Mouse (Mus musculus) CH12.LX (cell line): ENCODE measurements around the gene Smarcd1. TPM values are rescaled to one million over a fixed set of nuclear protein-coding genes. Genes with fewer than 3 reads are reported as not detected.

ENCODE experiments used
- DNase-seq: peaks from one replicate; pipeline ENCODE4 v3.0.0-alpha.2; 2013; ENCODE audit errors: extremely low read depth
- H3K27ac ChIP-seq: 2 replicates; pipeline ENCODE4 v1.5.1; 2012; ENCODE audit warnings: low read depth, mild to moderate bottlenecking, control low read depth, moderate library complexity; ENCODE audit not compliant: insufficient read depth
- H3K27me3 ChIP-seq: replicated peaks from 2 replicates; pipeline ENCODE3; 2012; ENCODE audit warnings: inconsistent platforms
- H3K36me3 ChIP-seq, 2 experiments: replicated peaks in 1 of 2; 2 replicates each; pipeline versions ENCODE3 to v1.6.1; 2012; ENCODE audit warnings: inconsistent platforms in 1 of 2, low read length in 1 of 2, mild to moderate bottlenecking in 1 of 2, mixed read lengths in 1 of 2, moderate library complexity in 1 of 2; ENCODE audit not compliant: control insufficient read depth in 1 of 2, insufficient read depth in 1 of 2
- H3K4me1 ChIP-seq, 2 experiments: 2 replicates each; pipeline ENCODE4 v1.6.1; 2012; ENCODE audit warnings: inconsistent platforms in 1 of 2, moderate library complexity in 1 of 2; ENCODE audit not compliant: insufficient read depth in 2 of 2, control insufficient read depth in 1 of 2
- H3K4me2 ChIP-seq: 2 replicates; pipeline ENCODE4 v1.6.1; 2012; ENCODE audit warnings: low read depth, mild to moderate bottlenecking, control low read depth; ENCODE audit not compliant: poor library complexity, insufficient read depth, severe bottlenecking
- H3K4me3 ChIP-seq, 3 experiments: fragments of 150-350 bp in 1 of 3; sonication (generic) in 1 of 3; replicated peaks in 1 of 3; 2 replicates each; pipeline versions ENCODE3 to v1.5.1; 2011 to 2012; ENCODE audit warnings: low read depth in 2 of 3, low read length in 2 of 3, mild to moderate bottlenecking in 2 of 3, moderate library complexity in 2 of 3, control low read depth in 1 of 3, improper control_type of control experiment in 1 of 3, inconsistent platforms in 1 of 3, mixed read lengths in 1 of 3; ENCODE audit not compliant: poor library complexity in 1 of 3
- H3K79me2 ChIP-seq: replicated peaks from 2 replicates; pipeline ENCODE4 v1.6.1; 2012; ENCODE audit warnings: mild to moderate bottlenecking, moderate library complexity; ENCODE audit not compliant: control insufficient read depth, poor library complexity, insufficient read depth, severe bottlenecking; ENCODE audit errors: extremely low read depth
- H3K9ac ChIP-seq: 2 replicates; pipeline ENCODE4 v1.6.1; 2012; ENCODE audit warnings: low read depth, mild to moderate bottlenecking, control low read depth, moderate library complexity; ENCODE audit not compliant: insufficient read depth
- H3K9me3 ChIP-seq: replicated peaks from 2 replicates; pipeline ENCODE3; 2012; ENCODE audit warnings: low read length, inconsistent platforms, mixed read lengths
- BHLHE40 ChIP-seq: IDR thresholded peaks from 2 replicates; pipeline ENCODE4 v1.6.1; 2011; ENCODE audit warnings: mild to moderate bottlenecking, low read depth, low read length, improper control_type of control experiment
- CHD1 ChIP-seq: IDR thresholded peaks from 2 replicates; pipeline ENCODE4 v1.6.1; 2012; ENCODE audit warnings: low read depth, low read length, improper control_type of control experiment, inconsistent platforms
- CTCF ChIP-seq, 2 experiments: IDR thresholded peaks in 1 of 2; conservative IDR thresholded peaks in 1 of 2; 2 replicates each; pipeline ENCODE4 v1.5.1; 2011 to 2012; ENCODE audit warnings: low read depth in 2 of 2, low read length in 2 of 2, improper control_type of control experiment in 1 of 2, inconsistent platforms in 1 of 2, mild to moderate bottlenecking in 1 of 2, moderate library complexity in 1 of 2
- GABPA ChIP-seq: IDR thresholded peaks from 2 replicates; pipeline ENCODE4 v1.6.1; 2012; ENCODE audit warnings: low read depth, low read length, improper control_type of control experiment, inconsistent platforms; ENCODE audit not compliant: insufficient replicate concordance
- JUN ChIP-seq: IDR thresholded peaks from 2 replicates; pipeline ENCODE4 v1.6.1; 2011; ENCODE audit warnings: low read depth, mild to moderate bottlenecking, low read length, improper control_type of control experiment, moderate library complexity; ENCODE audit not compliant: insufficient read depth
- JUND ChIP-seq: conservative IDR thresholded peaks from 2 replicates; pipeline ENCODE4 v1.6.1; 2011; ENCODE audit warnings: low read depth, low read length, improper control_type of control experiment
- KAT2A ChIP-seq: IDR thresholded peaks from 2 replicates; pipeline ENCODE4 v1.6.1; 2012; ENCODE audit warnings: low read length, improper control_type of control experiment, inconsistent platforms; ENCODE audit not compliant: insufficient replicate concordance
- MAFK ChIP-seq: IDR thresholded peaks from 2 replicates; pipeline ENCODE4 v1.6.1; 2011; ENCODE audit warnings: low read length, improper control_type of control experiment; ENCODE audit not compliant: insufficient replicate concordance
- MEF2A ChIP-seq: IDR thresholded peaks from 2 replicates; pipeline ENCODE4 v1.6.1; 2014; ENCODE audit warnings: low read depth, mild to moderate bottlenecking, inconsistent platforms, low read length, improper control_type of control experiment, borderline replicate concordance
- PAX5 ChIP-seq: IDR thresholded peaks from 2 replicates; pipeline ENCODE4 v1.6.1; 2012; ENCODE audit warnings: low read length, inconsistent platforms, mixed read lengths
- RCOR1 ChIP-seq: conservative IDR thresholded peaks from 2 replicates; pipeline ENCODE4 v1.6.1; 2012; ENCODE audit warnings: low read depth, mild to moderate bottlenecking, inconsistent platforms, low read length, improper control_type of control experiment
- TBP ChIP-seq: conservative IDR thresholded peaks from 2 replicates; pipeline ENCODE4 v1.6.1; 2011; ENCODE audit warnings: low read depth, low read length, improper control_type of control experiment
- TCF12 ChIP-seq: IDR thresholded peaks from 2 replicates; pipeline ENCODE4 v1.6.1; 2014; ENCODE audit warnings: low read depth, mild to moderate bottlenecking, inconsistent platforms, low read length, improper control_type of control experiment
- UBTF ChIP-seq: IDR thresholded peaks from 2 replicates; pipeline ENCODE4 v1.6.1; 2012; ENCODE audit warnings: low read depth, mild to moderate bottlenecking, inconsistent platforms, low read length, improper control_type of control experiment, moderate library complexity
- USF1 ChIP-seq: IDR thresholded peaks from 2 replicates; pipeline ENCODE4 v1.6.1; 2014; ENCODE audit warnings: low read depth, mild to moderate bottlenecking, inconsistent platforms, low read length, improper control_type of control experiment
- dilution Hi-C: fragments of 300-500 bp; cut with MboI; formaldehyde crosslinking; loops from 2 replicates; pipeline ENCODE4 v1.14.3; 2020; ENCODE audit warnings: low sequenced_read_pairs; ENCODE audit not compliant: extremely low pct_unique_long_range_greater_than_20kb, extremely low pct_ligation_motif_present
- in situ Hi-C: fragments of 300-500 bp; cut with MboI; formaldehyde crosslinking; loops from 3 replicates; pipeline ENCODE4 v1.14.3; 2019; ENCODE audit warnings: low sequenced_read_pairs, low pct_ligation_motif_present, low pct_unique_long_range_greater_than_20kb, mixed read lengths
- polyA plus RNA-seq: library from polyadenylated mRNA; unstranded; fragments of >175 nt; gene quantifications from 2 replicates; pipeline ENCODE4 v1.2.1, GENCODE M21; 2012; ENCODE audit warnings: low read depth; ENCODE audit not compliant: insufficient read length
- total RNA-seq, 2 experiments: library from RNA; depleted of rRNA; stranded (reverse); fragments of 300-350 nt in 1 of 2; fragments of >200 nt in 1 of 2; gene quantifications; 2 replicates each; pipeline ENCODE4 v1.2.3; 2012 to 2014

Gene Smarcd1
- total and polyA plus RNA-seq, 3 experiments = 12.5 to 69.9 (median 17.9) TPM

DNA sequence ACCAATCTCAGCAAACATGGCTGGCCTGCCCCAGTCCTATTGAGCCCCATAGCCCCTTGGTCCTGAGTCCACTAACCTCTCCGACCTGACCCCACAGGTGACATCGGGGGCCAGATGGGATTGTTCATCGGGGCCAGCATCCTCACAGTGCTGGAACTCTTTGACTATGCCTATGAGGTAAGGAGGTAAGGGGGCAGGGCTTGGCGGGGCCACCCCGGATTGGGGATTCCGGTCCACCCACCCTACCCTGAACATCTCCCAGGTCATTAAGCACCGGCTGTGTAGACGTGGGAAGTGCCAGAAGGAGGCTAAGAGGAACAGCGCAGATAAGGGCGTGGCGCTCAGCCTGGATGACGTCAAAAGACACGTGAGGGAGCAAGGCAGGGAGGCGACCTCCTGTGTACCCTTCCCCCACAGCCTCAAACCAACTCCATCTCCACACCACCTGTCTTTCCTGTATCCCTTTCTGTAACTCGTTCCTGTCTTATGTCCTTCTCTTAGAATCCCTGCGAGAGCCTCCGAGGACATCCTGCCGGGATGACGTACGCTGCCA, 3.3 kb upstream of the Smarcd1 start:
- no peak overlapping the region for H3K4me3 ChIP-seq
- no peaks in the 10 kb centered on the region for H3K9me3 ChIP-seq
- no peak overlapping the region for H3K4me2 ChIP-seq
- peaks cover 17 to 26% of the 10 kb centered on the region in 2 experiments for H3K4me1 ChIP-seq
- H3K36me3 ChIP-seq = peaks cover 0 to 9% of the 10 kb centered on the region in 2 experiments
- H3K27ac ChIP-seq = no peak overlapping the region
- dilution Hi-C loops (no loop called here), in situ Hi-C loops (no loop called here)
- H3K27me3 ChIP-seq = peaks cover 42% of the 10 kb centered on the region
- H3K9ac ChIP-seq = no peak overlapping the region
- no peaks in the 10 kb centered on the region; the same call in 1 of the 2 replicates for H3K79me2 ChIP-seq
- no peak for TF ChIP-seq TBP
- TF ChIP-seq UBTF = no peak
- no peak for TF ChIP-seq MAFK
- TF ChIP-seq BHLHE40 = peak; percentile 66
- TF ChIP-seq CTCF (conservative IDR thresholded peaks at IDR 0.05 in 1 of 2, IDR thresholded peaks at IDR 0.05 in 1 of 2; ENCODE audit: low read depth in 2 of 2, low read length in 2 of 2) = no peak
- TF ChIP-seq USF1 = no peak
- no peak for TF ChIP-seq MEF2A
- TF ChIP-seq JUND = no peak
- TF ChIP-seq, all 38 proteins: peak for 1
- no peak for DNase-seq

DNA sequence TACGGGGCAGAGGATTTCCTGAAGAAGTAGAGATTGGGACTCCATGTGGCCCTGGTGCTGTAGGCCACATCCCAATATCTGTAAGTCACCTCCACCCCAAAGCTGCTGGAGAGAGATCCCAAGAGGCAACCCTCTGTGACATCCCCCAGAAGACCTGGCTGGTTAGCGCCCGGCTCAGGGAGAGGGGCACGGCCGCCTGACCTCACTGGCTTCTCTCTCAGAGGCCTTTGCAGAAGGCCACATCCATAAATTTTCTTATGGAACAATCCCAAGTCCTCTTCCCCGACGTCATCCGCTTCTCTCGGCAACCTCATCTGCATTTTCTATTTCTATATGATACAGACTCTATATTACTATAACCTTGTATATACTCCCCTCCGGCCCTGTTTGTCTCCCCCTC, 2.2 kb upstream of the Smarcd1 start:
- in situ Hi-C loops = no loop called here
- no peak overlapping the region for H3K4me3 ChIP-seq
- peaks cover 31% of the 10 kb centered on the region for H3K27me3 ChIP-seq
- H3K9me3 ChIP-seq = no peaks in the 10 kb centered on the region
- H3K36me3 ChIP-seq = peaks cover 7 to 19% of the 10 kb centered on the region in 2 experiments
- no peaks in the 10 kb centered on the region; the same call in 1 of the 2 replicates for H3K79me2 ChIP-seq
- peaks cover 17 to 27% of the 10 kb centered on the region in 2 experiments for H3K4me1 ChIP-seq
- TF ChIP-seq RCOR1 = no peak
- no peak for TF ChIP-seq MAFK
- no peak for TF ChIP-seq JUN
- no peak for TF ChIP-seq CTCF (conservative IDR thresholded peaks at IDR 0.05 in 1 of 2, IDR thresholded peaks at IDR 0.05 in 1 of 2; ENCODE audit: low read depth in 2 of 2, low read length in 2 of 2)
- no peak for TF ChIP-seq CHD1
- no peak for TF ChIP-seq TBP
- no peak for TF ChIP-seq KAT2A
- no peak for TF ChIP-seq GABPA
- TF ChIP-seq PAX5 = no peak
- TF ChIP-seq TCF12 = no peak
- TF ChIP-seq, all 38 proteins: peak for 0
- DNase-seq = no peak
- H3K27ac ChIP-seq = no peak overlapping the region
- no peak overlapping the region for H3K4me2 ChIP-seq
- dilution Hi-C loops = no loop called here
- no peak overlapping the region for H3K9ac ChIP-seq
